Mouse (Mus musculus) liver, adult (tissue): ENCODE data around the gene Bak1.

Source experiments
- GATA4 ChIP-seq: IDR thresholded peaks from 2 replicates; pipeline ENCODE4 v1.6.1; 2014; ENCODE audit warnings: mild to moderate bottlenecking, low read length; ENCODE audit not compliant: insufficient replicate concordance

Bak1 gene

GRCm38 (mm10) chr17:26985503-26986179 is 43.2 kb downstream of the Bak1 start:
- no peak for TF ChIP-seq GATA4

- no peak for TF ChIP-seq GATA4
Measured at GRCm38 (mm10) chr17:26983382-26983781, 45.4 kb downstream of the Bak1 start.

- TF ChIP-seq GATA4: no peak
Measured at GRCm38 (mm10) chr17:26981050-26981449, 47.8 kb downstream of the Bak1 start.

GRCm38 (mm10) chr17:26979426-26979825 is 49.4 kb downstream of the Bak1 start:
- TF ChIP-seq GATA4: no peak

GRCm38 (mm10) chr17:26975415-26975814 is 53.4 kb downstream of the Bak1 start:
- TF ChIP-seq GATA4: no peak

- TF ChIP-seq GATA4: no peak
Measured at GRCm38 (mm10) chr17:26974547-26974946, 54.3 kb downstream of the Bak1 start.

- TF ChIP-seq GATA4: no peak; the same call in 1 of the 2 replicates
Measured at GRCm38 (mm10) chr17:26972703-26973574, 55.9 kb downstream of the Bak1 start, which contains the start of gene Zbtb9. Gene Zbtb9, plus strand, starts transcription at chr17:26973167.

GRCm38 (mm10) chr17:26972107-26972506 is 56.7 kb downstream of the Bak1 start:
- no peak for TF ChIP-seq GATA4

GRCm38 (mm10) chr17:26971247-26971905 is 57.4 kb downstream of the Bak1 start:
- no peak for TF ChIP-seq GATA4

- TF ChIP-seq GATA4: no peak
Measured at GRCm38 (mm10) chr17:26970221-26970620, 58.6 kb downstream of the Bak1 start.
